Mouse (Mus musculus): ENCODE measurements at regions not wholly inside any gene's neighbourhood (a gene's known extent, or its start where the extent isn't known, plus 50 kb on each side); places are given as distances from the start of the nearest gene placed in this dataset.

DNA sequence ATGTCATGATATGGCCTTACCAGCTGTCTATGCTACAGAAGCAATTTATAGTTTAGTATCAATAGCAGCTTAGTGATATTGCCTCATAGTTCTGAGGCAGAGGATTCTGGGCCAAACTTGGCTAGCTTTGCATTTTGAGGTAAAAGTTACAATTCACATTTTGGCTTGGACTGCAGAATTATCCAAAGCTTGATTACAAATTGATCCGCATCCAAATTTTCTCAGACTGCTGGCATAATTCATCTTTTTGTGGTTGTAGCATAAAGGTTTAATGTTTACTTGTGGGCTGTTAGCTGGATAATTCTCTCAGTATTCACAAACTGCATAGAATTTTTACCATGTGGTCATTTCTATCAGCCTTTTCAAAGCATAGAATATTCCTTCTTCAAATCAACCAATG lies 589.9 kb upstream of the Pdcd1 start:
- Histone ChIP-seq H3K27me3 (ENCODE audit: control insufficient read depth, insufficient read depth, low read length) (no peaks in the 10 kb centered on the region), H3K9me3 (replicated peaks; ENCODE audit: control insufficient read depth, low read length) (no peaks in the 10 kb centered on the region), H3K36me3 (ENCODE audit: control insufficient read depth, insufficient read depth) (no peaks in the 10 kb centered on the region), H3K4me3 (ENCODE audit: low read length) (no peak overlapping the region), H3K9ac (ENCODE audit: low read length) (no peak overlapping the region), H3K4me1 (ENCODE audit: control insufficient read depth, insufficient read depth, low read length) (no peaks in the 10 kb centered on the region), H3K27ac (ENCODE audit: low read length) (no peak overlapping the region), H3K4me2 (ENCODE audit: low read depth, low read length) (no peak overlapping the region)
- 80% methylated on average over 1 of the region's 1 CpGs for WGBS
- ATAC-seq (replicated peaks; ENCODE audit: extremely low read depth, insufficient read depth, low FRiP score), result no peak

DNA sequence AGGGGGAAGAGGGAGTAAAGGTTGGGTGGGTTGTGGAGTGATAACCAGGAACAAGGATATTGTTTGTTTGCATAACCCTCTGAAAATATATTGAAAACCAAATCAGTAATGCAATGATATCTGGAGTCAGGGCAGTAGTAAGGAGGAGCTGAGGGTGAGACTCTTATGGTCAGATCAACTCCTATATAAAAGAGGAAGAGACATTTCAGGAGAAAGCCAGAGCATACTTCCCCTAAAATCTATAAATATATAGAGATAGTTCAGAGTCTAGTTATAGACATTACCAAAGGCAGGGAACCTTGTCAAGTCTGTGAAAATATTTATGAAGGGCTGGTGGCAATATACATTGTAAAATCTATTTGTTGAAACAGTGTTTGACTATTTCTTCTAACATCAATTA lies 605.9 kb upstream of the Pdcd1 start:
- no peaks in the 10 kb centered on the region for H3K4me1 ChIP-seq (ENCODE audit: control insufficient read depth, insufficient read depth, low read length)
- H3K9me3 ChIP-seq (replicated peaks; ENCODE audit: control insufficient read depth, low read length), result no peaks in the 10 kb centered on the region
- H3K4me2 ChIP-seq (ENCODE audit: low read depth, low read length), result no peak overlapping the region
- H3K4me3 ChIP-seq (ENCODE audit: low read length), result no peak overlapping the region
- no peak overlapping the region for H3K27ac ChIP-seq (ENCODE audit: low read length)
- no peaks in the 10 kb centered on the region for H3K27me3 ChIP-seq (ENCODE audit: control insufficient read depth, insufficient read depth, low read length)
- H3K36me3 ChIP-seq (ENCODE audit: control insufficient read depth, insufficient read depth), result no peaks in the 10 kb centered on the region
- no peak overlapping the region for H3K9ac ChIP-seq (ENCODE audit: low read length)
- ATAC-seq (replicated peaks; ENCODE audit: extremely low read depth, insufficient read depth, low FRiP score), result no peak

DNA sequence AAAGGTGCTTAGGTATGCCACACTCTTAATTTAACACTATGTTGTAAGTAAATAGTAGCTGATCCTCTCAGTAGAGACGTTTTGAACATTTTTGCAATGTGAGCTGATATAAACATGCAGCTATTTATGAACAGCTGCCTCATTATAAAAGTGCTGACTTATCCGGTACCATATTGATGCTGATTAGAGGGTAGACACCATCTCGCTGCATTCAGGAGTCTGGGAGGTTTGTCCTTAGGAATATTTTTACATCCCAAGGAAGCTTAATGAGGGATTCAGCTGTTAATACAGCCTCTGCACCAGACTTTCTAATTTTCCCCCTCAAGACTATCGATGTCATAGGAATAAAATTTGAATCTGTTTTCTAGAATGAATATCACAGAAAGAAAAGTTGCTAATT lies 619.3 kb upstream of the Pdcd1 start:
- Histone ChIP-seq H3K27ac (ENCODE audit: low read length) (no peak overlapping the region), H3K9me3 (replicated peaks; ENCODE audit: control insufficient read depth, low read length) (no peaks in the 10 kb centered on the region), H3K4me1 (ENCODE audit: control insufficient read depth, insufficient read depth, low read length) (no peaks in the 10 kb centered on the region), H3K36me3 (ENCODE audit: control insufficient read depth, insufficient read depth) (no peaks in the 10 kb centered on the region), H3K4me2 (ENCODE audit: low read depth, low read length) (no peak overlapping the region), H3K27me3 (ENCODE audit: control insufficient read depth, insufficient read depth, low read length) (no peaks in the 10 kb centered on the region), H3K4me3 (ENCODE audit: low read length) (no peak overlapping the region), H3K9ac (ENCODE audit: low read length) (no peak overlapping the region)
- ATAC-seq (replicated peaks; ENCODE audit: extremely low read depth, insufficient read depth, low FRiP score), result no peak
- WGBS, result 71% methylated on average over 4 of the region's 4 CpGs

DNA sequence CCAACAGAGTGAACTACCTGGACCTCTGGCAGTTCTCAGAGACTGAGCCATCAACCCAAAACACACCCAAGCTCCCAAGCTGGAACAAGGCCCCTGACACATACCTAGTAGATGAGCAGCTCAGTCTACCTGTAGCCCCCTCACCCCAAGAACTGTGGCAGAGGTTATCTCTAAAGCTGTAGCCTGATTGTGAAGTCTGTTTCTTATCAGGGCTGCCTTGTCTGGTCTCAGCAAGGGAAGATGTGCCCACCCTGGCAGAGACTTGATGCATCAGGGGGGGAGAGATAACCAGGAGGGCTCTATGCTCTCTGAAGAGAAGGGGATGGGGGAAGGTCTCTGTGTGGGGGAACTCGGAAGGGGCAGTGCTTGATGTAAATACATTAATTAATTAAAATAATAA lies 612.9 kb upstream of the Fam174a start:
- Histone ChIP-seq H3K4me1 (ENCODE audit: control insufficient read depth, insufficient read depth, low read length) (no peaks in the 10 kb centered on the region), H3K4me2 (ENCODE audit: low read depth, low read length) (no peak overlapping the region), H3K9ac (ENCODE audit: low read length) (no peak overlapping the region), H3K36me3 (ENCODE audit: control insufficient read depth, insufficient read depth) (no peaks in the 10 kb centered on the region), H3K9me3 (replicated peaks; ENCODE audit: control insufficient read depth, low read length) (no peaks in the 10 kb centered on the region), H3K27me3 (ENCODE audit: control insufficient read depth, insufficient read depth, low read length) (no peaks in the 10 kb centered on the region), H3K4me3 (ENCODE audit: low read length) (no peak overlapping the region), H3K27ac (ENCODE audit: low read length) (no peak overlapping the region)
- no peak for ATAC-seq (replicated peaks; ENCODE audit: extremely low read depth, insufficient read depth, low FRiP score)
- WGBS, result 42% methylated on average over 1 of the region's 1 CpGs

DNA sequence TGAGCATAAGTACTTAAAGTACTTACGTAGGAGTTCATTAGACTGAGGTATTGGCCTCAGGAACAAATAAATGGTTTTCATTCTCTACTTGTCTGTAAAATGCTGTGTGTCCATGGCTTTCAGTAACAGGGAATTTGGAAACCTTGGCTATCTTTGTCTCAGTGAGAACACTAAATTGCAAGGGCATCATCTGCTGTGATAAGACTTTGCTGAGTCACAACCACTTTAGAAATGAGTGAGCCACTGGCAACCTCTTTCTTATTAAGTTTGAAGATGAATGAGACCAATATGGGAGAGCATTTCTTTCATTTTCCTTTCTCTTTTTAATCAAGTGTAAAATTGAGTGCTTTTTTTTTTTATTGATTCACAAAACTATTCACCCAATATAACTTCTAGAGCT lies 611.7 kb upstream of the Fam174a start:
- H3K4me2 ChIP-seq (ENCODE audit: low read depth, low read length), result no peak overlapping the region
- no peak for ATAC-seq (replicated peaks; ENCODE audit: extremely low read depth, insufficient read depth, low FRiP score)
- H3K9ac ChIP-seq (ENCODE audit: low read length), result no peak overlapping the region
- H3K36me3 ChIP-seq (ENCODE audit: control insufficient read depth, insufficient read depth), result no peaks in the 10 kb centered on the region
- no peak overlapping the region for H3K4me3 ChIP-seq (ENCODE audit: low read length)
- H3K27ac ChIP-seq (ENCODE audit: low read length), result no peak overlapping the region
- H3K9me3 ChIP-seq (replicated peaks; ENCODE audit: control insufficient read depth, low read length), result no peaks in the 10 kb centered on the region
- no peaks in the 10 kb centered on the region for H3K27me3 ChIP-seq (ENCODE audit: control insufficient read depth, insufficient read depth, low read length)
- 73% methylated on average over 1 of the region's 1 CpGs for WGBS
- H3K4me1 ChIP-seq (ENCODE audit: control insufficient read depth, insufficient read depth, low read length), result no peaks in the 10 kb centered on the region

DNA sequence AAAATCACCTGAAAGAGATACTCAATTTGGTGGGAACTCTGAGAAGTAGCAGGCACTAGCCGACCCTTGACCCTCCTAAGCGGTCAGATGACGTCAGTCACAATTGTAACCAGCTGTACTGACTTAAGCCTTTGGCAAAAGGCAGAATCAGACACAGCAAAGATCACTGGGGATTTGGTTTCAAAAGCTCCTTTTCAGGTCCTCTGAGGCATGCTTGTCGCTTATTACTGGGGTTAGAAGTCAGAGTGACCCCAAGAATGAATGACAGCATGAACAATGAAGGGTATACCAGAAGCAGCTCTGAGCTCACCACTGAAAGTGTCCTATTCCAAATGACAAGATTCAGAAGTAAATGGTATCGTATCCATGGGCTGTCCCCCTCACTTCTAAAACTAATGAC lies 600.6 kb upstream of the Fam174a start:
- no peak overlapping the region for H3K9ac ChIP-seq (ENCODE audit: low read length)

DNA sequence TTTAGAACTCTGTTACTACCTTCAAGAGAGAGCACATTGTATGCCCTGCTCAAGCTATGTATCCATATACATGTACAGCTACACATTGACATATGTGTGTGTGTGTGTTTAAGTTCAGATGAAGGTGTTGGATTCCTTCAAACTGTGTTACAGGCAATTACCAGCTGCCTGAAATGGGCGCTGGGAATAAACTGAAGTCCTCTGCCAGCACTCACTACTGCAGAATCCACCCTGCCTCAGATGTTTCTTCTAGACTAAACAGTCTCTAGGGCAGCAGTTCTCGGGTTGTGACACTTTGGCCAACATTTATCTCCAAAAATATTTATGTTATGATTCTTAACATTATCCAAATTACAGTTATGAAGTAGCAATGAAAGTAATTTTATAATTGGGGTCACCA lies 595.7 kb upstream of the Fam174a start:
- no peak for ATAC-seq (replicated peaks; ENCODE audit: extremely low read depth, insufficient read depth, low FRiP score)
- Histone ChIP-seq H3K9me3 (replicated peaks; ENCODE audit: control insufficient read depth, low read length) (no peaks in the 10 kb centered on the region), H3K27ac (ENCODE audit: low read length) (no peak overlapping the region), H3K4me1 (ENCODE audit: control insufficient read depth, insufficient read depth, low read length) (peaks cover 2% of the 10 kb centered on the region), H3K4me2 (ENCODE audit: low read depth, low read length) (no peak overlapping the region), H3K27me3 (ENCODE audit: control insufficient read depth, insufficient read depth, low read length) (no peaks in the 10 kb centered on the region), H3K36me3 (ENCODE audit: control insufficient read depth, insufficient read depth) (no peaks in the 10 kb centered on the region), H3K9ac (ENCODE audit: low read length) (no peak overlapping the region), H3K4me3 (ENCODE audit: low read length) (no peak overlapping the region)
- WGBS, result 63% methylated on average over 2 of the region's 2 CpGs

More for the DNA sequence above, 600.6 kb upstream of the Fam174a start:
- Histone ChIP-seq H3K9me3 (replicated peaks; ENCODE audit: control insufficient read depth, low read length) (no peaks in the 10 kb centered on the region), H3K27me3 (ENCODE audit: control insufficient read depth, insufficient read depth, low read length) (no peaks in the 10 kb centered on the region), H3K4me2 (ENCODE audit: low read depth, low read length) (no peak overlapping the region), H3K4me3 (ENCODE audit: low read length) (no peak overlapping the region), H3K27ac (ENCODE audit: low read length) (peak overlapping the region; percentile 21), H3K36me3 (ENCODE audit: control insufficient read depth, insufficient read depth) (no peaks in the 10 kb centered on the region), H3K4me1 (ENCODE audit: control insufficient read depth, insufficient read depth, low read length) (peaks cover 4% of the 10 kb centered on the region)
- WGBS, result 56% methylated on average over 5 of the region's 5 CpGs
- ATAC-seq (replicated peaks; ENCODE audit: extremely low read depth, insufficient read depth, low FRiP score), result no peak

DNA sequence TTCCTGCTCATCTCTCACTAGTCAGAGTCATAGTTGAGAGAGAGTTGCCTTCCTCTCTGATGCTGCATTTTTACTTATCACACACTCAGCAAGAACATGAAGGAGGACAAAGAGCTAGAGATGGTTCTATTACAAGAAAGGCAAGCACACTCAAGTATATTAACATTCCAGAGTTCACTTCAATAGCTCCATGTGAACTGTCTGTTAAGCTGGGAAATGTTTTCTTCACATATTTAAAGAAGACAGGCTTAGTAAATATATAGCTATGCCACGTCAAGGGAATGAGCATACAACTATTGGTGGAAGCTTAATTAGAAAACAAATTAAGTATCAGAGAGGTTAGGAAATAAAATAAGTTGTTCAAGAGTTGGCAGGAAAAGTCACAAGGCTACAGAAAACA lies 559.9 kb upstream of the Fam174a start:
- no peaks in the 10 kb centered on the region for H3K4me1 ChIP-seq (ENCODE audit: control insufficient read depth, insufficient read depth, low read length)
- WGBS, result 38% methylated on average over 1 of the region's 1 CpGs
- no peak overlapping the region for H3K27ac ChIP-seq (ENCODE audit: low read length)
- no peaks in the 10 kb centered on the region for H3K36me3 ChIP-seq (ENCODE audit: control insufficient read depth, insufficient read depth)
- H3K4me2 ChIP-seq (ENCODE audit: low read depth, low read length), result no peak overlapping the region
- no peaks in the 10 kb centered on the region for H3K27me3 ChIP-seq (ENCODE audit: control insufficient read depth, insufficient read depth, low read length)
- no peaks in the 10 kb centered on the region for H3K9me3 ChIP-seq (replicated peaks; ENCODE audit: control insufficient read depth, low read length)
- ATAC-seq (replicated peaks; ENCODE audit: extremely low read depth, insufficient read depth, low FRiP score), result no peak
- no peak overlapping the region for H3K4me3 ChIP-seq (ENCODE audit: low read length)
- H3K9ac ChIP-seq (ENCODE audit: low read length), result no peak overlapping the region

DNA sequence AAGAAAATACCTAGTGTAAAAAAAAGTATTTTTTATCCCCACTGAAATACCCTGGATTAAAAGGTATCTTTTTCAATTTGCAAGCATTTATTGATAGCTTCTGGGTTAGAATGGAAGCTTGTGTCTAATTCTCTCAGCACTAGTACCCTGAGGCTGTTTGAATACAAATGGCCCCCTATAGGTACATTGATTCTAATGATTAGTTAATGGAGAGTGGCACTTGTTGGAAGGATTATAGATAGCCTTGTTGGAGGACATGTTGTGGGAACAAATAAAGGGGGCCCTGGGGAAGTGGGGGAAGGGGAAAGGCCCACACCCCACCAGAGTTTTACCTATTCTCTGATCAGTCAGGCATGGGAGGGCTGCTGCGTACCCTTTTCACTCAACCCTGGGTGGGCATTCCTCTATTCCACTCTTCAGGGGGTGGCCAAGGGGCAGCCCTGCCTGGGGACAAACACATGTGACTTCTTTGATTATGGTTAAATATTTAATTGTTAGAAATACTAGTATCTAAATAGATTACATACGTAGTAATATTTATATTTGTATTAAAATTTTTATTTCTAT lies 524.3 kb upstream of the Fam174a start:
- H3K4me2 ChIP-seq (ENCODE audit: low read depth, low read length), result no peak overlapping the region
- no peak overlapping the region for H3K4me3 ChIP-seq (ENCODE audit: low read length)
- H3K9me3 ChIP-seq (replicated peaks; ENCODE audit: control insufficient read depth, low read length), result no peaks in the 10 kb centered on the region
- H3K9ac ChIP-seq (ENCODE audit: low read length), result no peak overlapping the region
- H3K27me3 ChIP-seq (ENCODE audit: control insufficient read depth, insufficient read depth, low read length), result no peaks in the 10 kb centered on the region
- 93% methylated on average over 2 of the region's 2 CpGs for WGBS
- ATAC-seq (replicated peaks; ENCODE audit: extremely low read depth, insufficient read depth, low FRiP score), result no peak
- H3K36me3 ChIP-seq (ENCODE audit: control insufficient read depth, insufficient read depth), result no peaks in the 10 kb centered on the region
- H3K27ac ChIP-seq (ENCODE audit: low read length), result no peak overlapping the region
- H3K4me1 ChIP-seq (ENCODE audit: control insufficient read depth, insufficient read depth, low read length), result no peaks in the 10 kb centered on the region

DNA sequence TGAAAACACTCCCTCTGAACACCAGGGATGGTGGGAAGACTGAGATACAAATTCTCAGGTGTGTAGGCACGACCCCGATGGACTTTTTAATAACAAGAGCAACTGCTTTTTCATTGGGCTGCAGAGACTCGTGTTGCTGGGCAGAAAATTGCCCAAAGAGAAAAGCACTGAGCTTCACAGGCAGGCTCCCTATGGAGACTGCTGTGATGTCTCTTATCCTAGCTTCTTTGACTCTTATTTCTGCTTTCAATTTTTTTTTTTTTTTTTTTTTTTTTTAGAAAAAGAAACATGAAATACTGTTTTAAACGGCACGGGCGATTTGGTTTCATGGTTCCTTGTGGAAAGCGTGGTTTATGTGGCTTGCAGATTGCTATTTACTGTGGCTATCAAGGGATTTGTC lies 522.8 kb upstream of the Fam174a start:
- no peak for ATAC-seq (replicated peaks; ENCODE audit: extremely low read depth, insufficient read depth, low FRiP score)
- Histone ChIP-seq H3K4me2 (ENCODE audit: low read depth, low read length) (no peak overlapping the region), H3K9me3 (replicated peaks; ENCODE audit: control insufficient read depth, low read length) (no peaks in the 10 kb centered on the region), H3K9ac (ENCODE audit: low read length) (no peak overlapping the region), H3K4me1 (ENCODE audit: control insufficient read depth, insufficient read depth, low read length) (no peaks in the 10 kb centered on the region), H3K27ac (ENCODE audit: low read length) (no peak overlapping the region), H3K4me3 (ENCODE audit: low read length) (no peak overlapping the region), H3K27me3 (ENCODE audit: control insufficient read depth, insufficient read depth, low read length) (no peaks in the 10 kb centered on the region), H3K36me3 (ENCODE audit: control insufficient read depth, insufficient read depth) (no peaks in the 10 kb centered on the region)
- 67% methylated on average over 7 of the region's 7 CpGs for WGBS
